Mouse (Mus musculus): ENCODE data around the gene Fgfr2. TPM values are rescaled to one million over a fixed set of nuclear protein-coding genes. Genes with fewer than 3 reads are reported as not detected.

Fgfr2 gene
- total and polyA plus RNA-seq, 2 experiments from 2014 or later, result 12.1 to 32.6 TPM

DNA sequence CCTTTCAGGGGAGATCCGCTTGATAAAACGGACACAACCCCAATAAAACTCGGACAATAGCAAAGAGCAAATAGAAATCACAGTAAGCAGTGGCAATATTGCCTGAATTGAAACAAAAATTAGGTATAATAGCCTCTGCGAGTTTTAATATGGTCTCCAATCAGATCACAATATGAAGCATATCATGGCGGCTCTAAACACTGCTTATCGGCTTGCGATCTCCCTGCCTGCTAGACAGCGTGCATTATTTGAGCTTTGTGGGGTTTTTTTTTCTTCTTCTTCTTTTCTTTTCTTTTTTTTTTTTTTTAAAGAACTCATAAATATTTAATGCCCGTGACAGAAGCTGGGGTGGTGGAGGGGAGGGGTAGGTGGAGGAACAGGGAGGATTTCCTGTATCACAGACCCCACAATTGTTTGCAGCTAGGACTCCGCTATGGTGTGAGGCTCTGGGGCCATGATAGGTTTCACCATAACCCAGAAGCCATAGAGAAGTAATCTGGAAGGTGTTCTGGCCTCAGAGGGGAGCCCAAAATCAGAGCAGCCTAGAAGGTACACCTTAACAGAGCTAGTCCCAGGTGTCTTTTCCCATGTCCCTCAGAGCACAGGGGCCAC, 1334.4 kb downstream of the Fgfr2 start:
- ATAC-seq (ENCODE audit: low FRiP score) (no peak), DNase-seq (ENCODE audit: low spot score) (no peak)
- Histone ChIP-seq H3K4me2 (ENCODE audit: low read depth, low read length, poor library complexity, severe bottlenecking) (0 out of 2 replicates have a peak overlapping the region, but pooled peaks have one; percentile 20), H3K4me1 (ENCODE audit: insufficient read depth, low read length) (no peaks in the 10 kb centered on the region), H3K4me3 (ENCODE audit: low read depth, low read length) (no peak overlapping the region), H3K27me3 (ENCODE audit: insufficient read depth, low read length) (no peaks in the 10 kb centered on the region), H3K9me3 (ENCODE audit: low read length) (no peaks in the 10 kb centered on the region), H3K9ac (replicated peaks; ENCODE audit: low read length, poor library complexity, severe bottlenecking) (0 out of 2 replicates have a peak overlapping the region, but pooled peaks have one; percentile 46), H3K36me3 (ENCODE audit: insufficient read depth, low read length) (no peaks in the 10 kb centered on the region), H3K27ac (ENCODE audit: low read depth, low read length) (no peak overlapping the region)
- no peak for TF ChIP-seq CTCF (IDR thresholded peaks at IDR 0.05)
- WGBS, result 17% methylated on average over 10 of the region's 10 CpGs

DNA sequence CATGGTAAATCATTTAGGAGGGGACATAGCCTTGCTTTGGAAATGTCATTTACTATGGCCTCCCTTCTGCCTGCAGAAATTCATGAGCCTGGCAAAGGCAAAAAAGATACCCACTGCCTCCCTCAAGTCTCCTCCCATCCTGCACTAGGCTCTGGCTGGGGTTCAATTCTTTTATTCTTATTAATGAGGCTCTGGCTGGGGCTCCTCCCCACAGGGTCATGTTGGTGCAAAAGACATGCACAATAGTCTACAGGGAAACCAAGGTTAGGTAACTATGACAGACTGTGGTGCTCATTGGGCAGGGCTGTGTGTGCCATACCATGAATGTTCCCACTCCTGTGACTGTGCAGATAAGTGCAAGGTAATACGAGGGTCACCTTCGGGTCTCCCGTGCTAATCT, 1337.4 kb downstream of the Fgfr2 start:
- Histone ChIP-seq H3K9me3 (ENCODE audit: low read length) (no peaks in the 10 kb centered on the region), H3K27ac (ENCODE audit: low read depth, low read length) (no peak overlapping the region), H3K36me3 (ENCODE audit: insufficient read depth, low read length) (no peaks in the 10 kb centered on the region), H3K9ac (replicated peaks; ENCODE audit: low read length, poor library complexity, severe bottlenecking) (no peak overlapping the region), H3K4me2 (ENCODE audit: low read depth, low read length, poor library complexity, severe bottlenecking) (no peak overlapping the region), H3K4me3 (ENCODE audit: low read depth, low read length) (no peak overlapping the region), H3K27me3 (ENCODE audit: insufficient read depth, low read length) (no peaks in the 10 kb centered on the region), H3K4me1 (ENCODE audit: insufficient read depth, low read length) (no peaks in the 10 kb centered on the region; the same call in 1 of the 2 replicates)
- ATAC-seq (ENCODE audit: low FRiP score), result no peak
- DNase-seq (ENCODE audit: low spot score), result no peak
- no peak for TF ChIP-seq CTCF (IDR thresholded peaks at IDR 0.05)
- WGBS, result 93% methylated on average over 3 of the region's 3 CpGs

DNA sequence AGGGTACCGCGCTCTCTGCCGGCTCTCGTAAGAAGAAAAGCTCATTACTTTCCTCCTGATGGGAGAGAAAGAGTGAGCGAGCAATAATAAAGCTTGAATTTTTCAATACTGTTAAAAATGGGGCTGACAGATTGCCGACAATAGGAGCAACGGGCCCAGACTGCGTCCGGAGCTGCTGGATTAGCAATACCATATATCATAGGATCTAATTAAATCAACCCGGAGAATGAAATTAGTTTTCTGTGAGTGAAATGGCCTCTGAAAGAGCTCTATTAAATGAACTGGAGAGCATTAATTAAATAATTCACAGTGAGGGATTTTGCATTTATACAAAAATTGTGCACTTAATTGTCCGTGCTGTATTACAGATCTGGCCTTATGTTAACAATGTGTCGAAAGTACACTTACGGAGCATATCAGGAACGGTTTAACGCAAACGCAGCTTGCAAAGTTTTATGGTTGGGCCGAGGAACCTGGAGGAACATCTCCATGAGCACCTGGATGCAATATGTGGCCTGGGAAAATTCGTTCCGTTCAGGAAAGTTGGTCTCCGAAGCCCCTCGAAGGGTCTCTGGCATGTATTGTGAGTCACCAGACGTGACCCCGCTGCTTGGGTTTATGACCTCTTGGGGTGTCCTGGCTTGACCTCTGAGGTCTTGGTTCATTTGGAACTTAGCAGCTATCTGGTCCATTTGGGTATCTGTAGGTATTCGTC, 1344.7 kb downstream of the Fgfr2 start:
- 54% methylated on average over 24 of the region's 24 CpGs for WGBS
- Histone ChIP-seq H3K4me2 (ENCODE audit: low read depth, low read length, poor library complexity, severe bottlenecking) (no peak overlapping the region), H3K4me1 (ENCODE audit: insufficient read depth, low read length) (no peaks in the 10 kb centered on the region; the same call in 1 of the 2 replicates), H3K4me3 (ENCODE audit: low read depth, low read length) (no peak overlapping the region), H3K27me3 (ENCODE audit: insufficient read depth, low read length) (no peaks in the 10 kb centered on the region), H3K9ac (replicated peaks; ENCODE audit: low read length, poor library complexity, severe bottlenecking) (0 out of 2 replicates have a peak overlapping the region, but pooled peaks have one; percentile 13), H3K27ac (ENCODE audit: low read depth, low read length) (no peak overlapping the region), H3K9me3 (ENCODE audit: low read length) (no peaks in the 10 kb centered on the region), H3K36me3 (ENCODE audit: insufficient read depth, low read length) (no peaks in the 10 kb centered on the region)
- ATAC-seq (ENCODE audit: low FRiP score), result no peak
- TF ChIP-seq CTCF (IDR thresholded peaks at IDR 0.05), result peak; percentile 33
- DNase-seq (ENCODE audit: low spot score), result peak; percentile 61

DNA sequence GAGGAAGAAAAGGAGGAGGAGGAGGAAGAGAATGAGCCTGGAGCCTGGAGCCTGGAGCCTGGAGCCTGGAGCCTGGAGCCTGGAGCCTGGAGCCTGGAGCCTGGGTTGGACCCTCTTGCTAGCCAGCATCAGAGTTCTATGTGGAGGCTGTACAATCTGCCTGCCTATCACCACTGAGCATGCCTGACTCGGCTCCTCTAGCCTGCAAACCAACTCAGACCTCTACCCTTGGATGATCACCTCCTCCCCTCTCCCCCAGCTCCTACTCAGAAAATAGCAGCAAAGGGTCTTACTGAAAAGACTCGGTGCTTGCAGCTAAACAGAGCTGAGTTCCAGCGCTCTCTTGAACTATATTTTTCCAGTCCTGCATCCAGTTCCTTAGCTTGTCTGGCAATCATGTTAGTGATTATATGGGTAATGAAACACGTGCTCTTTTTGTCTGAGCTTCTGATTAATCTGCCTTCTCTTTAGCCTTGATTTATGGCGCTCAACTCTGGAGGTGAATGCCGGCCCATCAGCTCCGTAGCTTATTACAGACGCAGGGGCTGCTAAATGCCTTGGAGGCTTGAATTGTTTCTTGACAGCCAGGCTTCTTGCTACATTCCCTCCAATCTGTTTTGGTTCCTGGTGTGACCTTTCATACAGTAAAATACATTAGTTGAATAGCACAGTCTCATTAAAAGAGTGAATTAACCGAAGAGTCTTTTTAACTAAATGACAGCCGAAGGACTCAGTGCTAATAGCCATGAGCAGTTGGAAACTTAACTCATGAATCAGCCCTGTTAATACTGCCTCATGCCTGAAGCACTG, 1345.5 kb downstream of the Fgfr2 start:
- Histone ChIP-seq H3K9me3 (ENCODE audit: low read length) (no peaks in the 10 kb centered on the region), H3K4me2 (ENCODE audit: low read depth, low read length, poor library complexity, severe bottlenecking) (0 out of 2 replicates have a peak overlapping the region, but pooled peaks have one; percentile 20), H3K4me3 (ENCODE audit: low read depth, low read length) (no peak overlapping the region), H3K36me3 (ENCODE audit: insufficient read depth, low read length) (no peaks in the 10 kb centered on the region), H3K27me3 (ENCODE audit: insufficient read depth, low read length) (no peaks in the 10 kb centered on the region), H3K9ac (replicated peaks; ENCODE audit: low read length, poor library complexity, severe bottlenecking) (0 out of 2 replicates have a peak overlapping the region, but pooled peaks have one; percentile 19), H3K4me1 (ENCODE audit: insufficient read depth, low read length) (no peaks in the 10 kb centered on the region), H3K27ac (ENCODE audit: low read depth, low read length) (peak overlapping the region; percentile 47; the same call in 1 of the 2 replicates)
- ATAC-seq (ENCODE audit: low FRiP score), result no peak
- peak; percentile 57 for DNase-seq (ENCODE audit: low spot score)
- TF ChIP-seq CTCF (IDR thresholded peaks at IDR 0.05), result no peak
- 21% methylated on average over 10 of the region's 10 CpGs for WGBS

DNA sequence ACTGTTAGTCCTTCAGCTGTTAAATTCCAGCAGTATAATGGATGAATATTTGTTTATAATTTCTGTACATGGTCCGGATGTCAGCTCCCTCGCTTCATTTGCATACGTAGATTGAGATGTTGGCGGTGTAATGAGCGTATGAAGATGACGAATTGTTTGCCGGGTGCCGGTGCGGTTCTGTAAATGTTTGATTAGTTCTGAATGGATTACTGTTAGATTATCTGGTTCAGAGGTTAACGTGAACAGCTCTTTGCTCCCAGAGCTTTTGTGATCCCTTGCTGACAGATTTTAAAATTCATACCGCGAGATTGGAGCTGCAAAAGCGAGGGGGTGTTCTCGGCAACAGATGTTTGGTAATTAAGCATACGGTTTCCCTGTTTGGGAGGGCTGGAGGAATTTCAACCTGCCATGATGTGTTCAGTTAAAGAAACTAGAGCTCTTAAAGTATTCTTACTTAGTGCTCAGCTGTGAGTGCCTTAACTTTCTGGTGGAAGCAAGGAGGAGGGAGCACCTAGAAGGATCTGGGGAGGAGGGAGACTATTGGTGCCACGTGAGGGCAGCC, 1346.9 kb downstream of the Fgfr2 start:
- Histone ChIP-seq H3K36me3 (ENCODE audit: insufficient read depth, low read length) (no peaks in the 10 kb centered on the region), H3K27ac (ENCODE audit: low read depth, low read length) (no peak overlapping the region), H3K27me3 (ENCODE audit: insufficient read depth, low read length) (no peaks in the 10 kb centered on the region), H3K4me2 (ENCODE audit: low read depth, low read length, poor library complexity, severe bottlenecking) (no peak overlapping the region), H3K4me1 (ENCODE audit: insufficient read depth, low read length) (no peaks in the 10 kb centered on the region), H3K4me3 (ENCODE audit: low read depth, low read length) (no peak overlapping the region), H3K9me3 (ENCODE audit: low read length) (no peaks in the 10 kb centered on the region), H3K9ac (replicated peaks; ENCODE audit: low read length, poor library complexity, severe bottlenecking) (no peak overlapping the region)
- TF ChIP-seq CTCF (IDR thresholded peaks at IDR 0.05), result no peak
- DNase-seq (ENCODE audit: low spot score), result no peak
- ATAC-seq (ENCODE audit: low FRiP score), result no peak
- WGBS, result 39% methylated on average over 16 of the region's 16 CpGs

Data from midbrain, postnatal 0 days (tissue).